Comparison of ENCODE assay signal across 14 mouse cellular contexts in genomic region chr9:41364442-41365250, GRCm38 (mm10).
A peak's percentile ranks its signal among the peaks of the same experiment; 100 is the strongest.
DNase-seq lines count a peak whose midpoint lies in the region; ATAC-seq and TF ChIP-seq lines count a peak whose summit lies in the region.
"Had no signal": no experiment of that assay in that cellular context is flagged by ENCODE, and none has a peak within 500 bp of the region (broad histone marks: within the 10 kb centered on the region; RNA-seq: fewer than 3 reads in every experiment).

No protein-coding gene starts in this region.

- peak overlapping the region; percentile 16; the same call in 1 of the 2 replicates for H3K4me3 ChIP-seq in hindbrain, embryonic 10.5 days
- H3K4me3 ChIP-seq in hindbrain, embryonic 16.5 days (ENCODE audit: low read length) = no peak overlapping the region
- no peak overlapping the region for H3K4me3 ChIP-seq in forebrain, embryonic 12.5 days (replicated peaks)
- H3K4me3 ChIP-seq in hindbrain, postnatal 0 days (ENCODE audit: low read length) = no peak overlapping the region
- H3K4me3 ChIP-seq in neural tube, embryonic 12.5 days = no peak overlapping the region
- H3K4me3 ChIP-seq: erythroblast, embryonic 14.5 days had no signal

- no peaks in the 10 kb centered on the region for H3K27me3 ChIP-seq in hindbrain, embryonic 10.5 days (ENCODE audit: insufficient read depth, poor library complexity, severe bottlenecking)
- no peaks in the 10 kb centered on the region for H3K27me3 ChIP-seq in hindbrain, embryonic 16.5 days (replicated peaks; ENCODE audit: control insufficient read depth, insufficient read depth, low read length)
- peaks cover 5% of the 10 kb centered on the region; the same call in 1 of the 2 replicates for H3K27me3 ChIP-seq in forebrain, embryonic 12.5 days
- H3K27me3 ChIP-seq in hindbrain, postnatal 0 days (ENCODE audit: insufficient read depth, low read length) = no peaks in the 10 kb centered on the region
- H3K27me3 ChIP-seq in neural tube, embryonic 12.5 days (replicated peaks) = no peaks in the 10 kb centered on the region

- no peak overlapping the region for H3K9ac ChIP-seq in hindbrain, embryonic 16.5 days (ENCODE audit: low read depth, low read length)
- H3K9ac ChIP-seq in forebrain, embryonic 12.5 days = no peak overlapping the region
- H3K9ac ChIP-seq in hindbrain, postnatal 0 days (replicated peaks; ENCODE audit: low read length) = no peak overlapping the region
- no peak overlapping the region for H3K9ac ChIP-seq in neural tube, embryonic 12.5 days

- peak overlapping the region; percentile 88 for H3K27ac ChIP-seq in hindbrain, embryonic 10.5 days
- no peak overlapping the region for H3K27ac ChIP-seq in hindbrain, embryonic 16.5 days (ENCODE audit: low read depth, low read length)
- peak overlapping the region; percentile 65 for H3K27ac ChIP-seq in forebrain, embryonic 12.5 days
- peak overlapping the region; percentile 32; the same call in 1 of the 2 replicates for H3K27ac ChIP-seq in hindbrain, postnatal 0 days
- H3K27ac ChIP-seq in neural tube, embryonic 12.5 days = peak overlapping the region; percentile 81

- 27% methylated on average over 6 of the region's 6 CpGs for WGBS in hindbrain, embryonic 10.5 days
- 19% methylated on average over 6 of the region's 6 CpGs for WGBS in hindbrain, embryonic 16.5 days
- WGBS in forebrain, embryonic 12.5 days = 41% methylated on average over 6 of the region's 6 CpGs
- WGBS in hindbrain, postnatal 0 days = 23% methylated on average over 6 of the region's 6 CpGs
- 13% methylated on average over 6 of the region's 6 CpGs for WGBS in neural tube, embryonic 12.5 days

- ATAC-seq in hindbrain, embryonic 16.5 days = no peak
- no peak for ATAC-seq in forebrain, embryonic 12.5 days (ENCODE audit: low FRiP score)
- no peak for ATAC-seq in hindbrain, postnatal 0 days
- peak; percentile 62; the same call in 1 of the 2 replicates for ATAC-seq in neural tube, embryonic 12.5 days (ENCODE audit: low FRiP score, low read depth)
- ATAC-seq: inflammation-experienced regulatory T-cells, adult 6 months had no signal

- no peak overlapping the region for H3K4me2 ChIP-seq in hindbrain, embryonic 16.5 days (ENCODE audit: low read length)
- no peak overlapping the region for H3K4me2 ChIP-seq in forebrain, embryonic 12.5 days
- H3K4me2 ChIP-seq in hindbrain, postnatal 0 days (ENCODE audit: low read depth, low read length) = no peak overlapping the region
- H3K4me2 ChIP-seq in neural tube, embryonic 12.5 days (replicated peaks) = peak overlapping the region; percentile 33

- no peak for DNase-seq in hindbrain, embryonic 10.5 days (ENCODE audit: low spot score)
- DNase-seq in hindbrain, postnatal 0 days (ENCODE audit: low spot score) = no peak
- DNase-seq in gastrocnemius, postnatal 25 days = no peak
- no peak for DNase-seq in thymus, postnatal 14 days
- no peak for DNase-seq in adrenal gland, adult (ENCODE audit: inconsistent age in 2 of 2, low spot score in 1 of 2)
- DNase-seq: cerebellum, adult 8-10 months; lung, postnatal 14 days; right cerebral cortex, postnatal 25 days; thymus, adult 18-20 months had no signal

- H3K4me1 ChIP-seq in hindbrain, embryonic 10.5 days (replicated peaks) = peaks cover 66% of the 10 kb centered on the region
- peaks cover 4% of the 10 kb centered on the region for H3K4me1 ChIP-seq in hindbrain, embryonic 16.5 days (ENCODE audit: control insufficient read depth, insufficient read depth, low read depth, low read length)
- peaks cover 31% of the 10 kb centered on the region for H3K4me1 ChIP-seq in forebrain, embryonic 12.5 days
- H3K4me1 ChIP-seq in hindbrain, postnatal 0 days (ENCODE audit: insufficient read depth, low read length) = no peaks in the 10 kb centered on the region
- H3K4me1 ChIP-seq in neural tube, embryonic 12.5 days = peaks cover 24% of the 10 kb centered on the region

- TF ChIP-seq CTCF in hindbrain, postnatal 0 days (IDR thresholded peaks at IDR 0.05; ENCODE audit: low read depth) = no peak

- no peaks in the 10 kb centered on the region for H3K9me3 ChIP-seq in hindbrain, embryonic 10.5 days
- no peaks in the 10 kb centered on the region for H3K9me3 ChIP-seq in hindbrain, embryonic 16.5 days (ENCODE audit: control insufficient read depth, low read length)
- no peaks in the 10 kb centered on the region for H3K9me3 ChIP-seq in forebrain, embryonic 12.5 days
- no peaks in the 10 kb centered on the region for H3K9me3 ChIP-seq in hindbrain, postnatal 0 days (ENCODE audit: low read length)
- H3K9me3 ChIP-seq in neural tube, embryonic 12.5 days = no peaks in the 10 kb centered on the region

- no peaks in the 10 kb centered on the region for H3K36me3 ChIP-seq in hindbrain, embryonic 10.5 days
- no peaks in the 10 kb centered on the region for H3K36me3 ChIP-seq in hindbrain, embryonic 16.5 days (ENCODE audit: control insufficient read depth, insufficient read depth, low read length)
- no peaks in the 10 kb centered on the region for H3K36me3 ChIP-seq in forebrain, embryonic 12.5 days (replicated peaks)
- H3K36me3 ChIP-seq in hindbrain, postnatal 0 days (ENCODE audit: insufficient read depth, low read length) = no peaks in the 10 kb centered on the region
- H3K36me3 ChIP-seq in neural tube, embryonic 12.5 days = no peaks in the 10 kb centered on the region; the same call in 1 of the 2 replicates
